Mouse (Mus musculus): Measurements from ENCODE around the gene Ankrd55. TPM values are rescaled to one million over a fixed set of nuclear protein-coding genes. Genes with fewer than 3 reads are reported as not detected.
A peak's percentile ranks its signal among the peaks of the same experiment; 100 is the strongest.

Ankrd55 gene
- total and polyA plus RNA-seq, 3 experiments, result 1.1 to 2.2 (median 1.1) TPM

DNA sequence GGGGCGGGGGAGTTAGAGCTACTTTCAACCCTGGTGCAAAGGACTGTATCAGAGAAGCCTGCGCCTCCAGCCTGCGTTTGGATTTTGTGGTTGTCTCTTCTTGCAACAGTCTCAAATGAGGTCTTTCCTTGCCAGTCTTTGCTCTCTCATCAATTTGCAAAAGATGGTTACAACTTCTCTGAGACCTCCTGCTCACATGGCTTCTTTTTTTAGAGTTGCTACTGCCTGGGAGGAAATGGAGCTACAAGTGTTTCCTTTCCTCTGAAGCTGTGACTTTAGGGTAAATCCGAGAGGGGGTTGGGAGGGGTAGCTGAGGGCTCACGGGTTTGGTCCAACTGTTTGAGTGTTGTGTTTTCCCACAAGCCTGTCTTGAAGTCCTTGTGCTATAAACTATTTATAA lies 145.0 kb downstream of the Ankrd55 start (continued):
- peak; percentile 17; the same call in 1 of the 2 replicates for TF ChIP-seq SIN3A (IDR thresholded peaks at IDR 0.05; ENCODE audit: low read length)
- TF ChIP-seq ZNF384 (IDR thresholded peaks at IDR 0.05; ENCODE audit: low read depth, low read length), result 0 out of 2 replicates have a peak, but pooled peaks have one; percentile 25
- no peak for TF ChIP-seq TBP (conservative IDR thresholded peaks at IDR 0.05; ENCODE audit: low read depth, low read length)
- TF ChIP-seq MAX (IDR thresholded peaks at IDR 0.05; ENCODE audit: low read length), result 0 out of 2 replicates have a peak, but pooled peaks have one; percentile 50
- TF ChIP-seq NRF1 (IDR thresholded peaks at IDR 0.05; ENCODE audit: low read depth, low read length), result no peak

Other genes starting within 250 kb of the Ankrd55 start
- 6.5 and 7.6 TPM in 2 replicates for gene Il6st, start 175.6 kb downstream of the Ankrd55 start, total RNA-seq (2012; rRNA removed)
- gene Il6st, start 175.6 kb downstream of the Ankrd55 start, total RNA-seq (2014; rRNA removed), result 3.5 and 3.8 TPM in 2 replicates
- gene Il6st, start 175.6 kb downstream of the Ankrd55 start, polyA plus RNA-seq (2012; ENCODE audit: insufficient read length, low read depth), result 5.7 and 6.3 TPM in 2 replicates